Comparison of ENCODE assay signal across 17 mouse cellular contexts in the genomic region with DNA sequence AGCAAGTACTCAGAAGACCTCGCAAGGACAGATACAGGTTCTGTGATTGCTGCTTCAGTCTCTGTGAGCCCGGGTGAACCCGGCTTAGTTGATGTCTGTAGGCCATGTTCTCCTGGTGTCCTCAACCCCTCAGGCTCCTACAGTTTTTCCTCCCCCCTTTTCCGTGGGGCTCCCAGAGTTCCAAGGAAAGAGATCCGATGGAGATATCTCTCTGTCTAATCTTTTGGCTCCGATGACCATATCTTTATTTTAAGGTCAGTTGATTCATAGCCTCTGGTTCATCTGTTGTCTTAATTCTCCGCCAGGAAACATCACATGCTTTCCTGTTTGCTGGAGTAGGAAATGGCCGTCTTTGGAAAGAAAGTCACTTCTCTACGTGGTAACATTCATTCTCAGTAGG. TPM values are rescaled to one million over a fixed set of nuclear protein-coding genes. Genes with fewer than 3 reads are reported as not detected.
DNase-seq lines count a peak whose midpoint lies in the region; ATAC-seq and TF ChIP-seq lines count a peak whose summit lies in the region.
"Had no signal": no experiment of that assay in that cellular context is flagged by ENCODE, and none has a peak within 500 bp of the region (broad histone marks: within the 10 kb centered on the region; RNA-seq: fewer than 3 reads in every experiment).

No protein-coding gene starts in this region.

- peak overlapping the region; percentile 54 for H3K4me3 ChIP-seq in gastrocnemius, adult 2 months
- no peak overlapping the region for H3K4me3 ChIP-seq in kidney, embryonic 15.5 days (replicated peaks)
- no peak overlapping the region for H3K4me3 ChIP-seq in hindbrain, embryonic 11.5 days (ENCODE audit: low read depth, low read length)
- H3K4me3 ChIP-seq: liver, embryonic 12.5 days; midbrain, embryonic 12.5 days had no signal

- intact Hi-C loops in gastrocnemius, adult 2 months (cut with DNase I) = no loop called here

- no peak for TF ChIP-seq CTCF in gastrocnemius, adult 2 months (IDR thresholded peaks at IDR 0.05)

- H3K36me3 ChIP-seq in kidney, embryonic 15.5 days = no peaks in the 10 kb centered on the region
- no peaks in the 10 kb centered on the region for H3K36me3 ChIP-seq in hindbrain, embryonic 11.5 days (ENCODE audit: control insufficient read depth, insufficient read depth, low read length)
- H3K36me3 ChIP-seq: liver, embryonic 12.5 days; midbrain, embryonic 12.5 days had no signal

- H3K9ac ChIP-seq in kidney, embryonic 15.5 days = no peak overlapping the region
- no peak overlapping the region for H3K9ac ChIP-seq in hindbrain, embryonic 11.5 days (ENCODE audit: low read depth, low read length)
- H3K9ac ChIP-seq: liver, embryonic 12.5 days; midbrain, embryonic 12.5 days had no signal

- DNase-seq in gastrocnemius, adult 2 months = no peak
- no peak for DNase-seq in gastrocnemius, adult 18-20 months (ENCODE audit: low spot score)
- DNase-seq in kidney, adult 18-20 months = peak; percentile 43
- peak; percentile 39 to 71 for DNase-seq in kidney, postnatal 25 days
- peak; percentile 80 for DNase-seq in lung, postnatal 25 days (ENCODE audit: low spot score)
- DNase-seq in cerebellum, adult 18-20 months = no peak
- no peak for DNase-seq in hindbrain, embryonic 11.5 days (ENCODE audit: low spot score)
- DNase-seq: cerebellum, postnatal 25 days; gastrocnemius, postnatal 25 days; left cerebral cortex, postnatal 4 days; right cerebral cortex, postnatal 25 days had no signal

- ATAC-seq in kidney, embryonic 15.5 days (replicated peaks; ENCODE audit: low FRiP score) = no peak
- ATAC-seq in hindbrain, embryonic 11.5 days (ENCODE audit: low FRiP score) = no peak
- ATAC-seq: liver, embryonic 12.5 days had no signal

- H3K27ac ChIP-seq in gastrocnemius, adult 2 months = peak overlapping the region; percentile 93
- H3K27ac ChIP-seq in kidney, embryonic 15.5 days = no peak overlapping the region
- H3K27ac ChIP-seq in hindbrain, embryonic 11.5 days (ENCODE audit: low read depth, low read length) = no peak overlapping the region
- H3K27ac ChIP-seq: liver, embryonic 12.5 days; macrophage; midbrain, embryonic 12.5 days had no signal

- H3K4me1 ChIP-seq in kidney, embryonic 15.5 days = peaks cover 10% of the 10 kb centered on the region
- no peaks in the 10 kb centered on the region for H3K4me1 ChIP-seq in hindbrain, embryonic 11.5 days (replicated peaks; ENCODE audit: control insufficient read depth, insufficient read depth, low read length)

- peaks cover 55% of the 10 kb centered on the region for H3K27me3 ChIP-seq in kidney, embryonic 15.5 days
- peaks cover 29% of the 10 kb centered on the region for H3K27me3 ChIP-seq in hindbrain, embryonic 11.5 days (ENCODE audit: control insufficient read depth, insufficient read depth, low read length)

- WGBS in kidney, embryonic 15.5 days = 70% methylated on average over 9 of the region's 9 CpGs
- WGBS in hindbrain, embryonic 11.5 days = 83% methylated on average over 9 of the region's 9 CpGs

- no peak overlapping the region for H3K4me2 ChIP-seq in kidney, embryonic 15.5 days
- H3K4me2 ChIP-seq in hindbrain, embryonic 11.5 days (replicated peaks; ENCODE audit: low read depth, low read length) = no peak overlapping the region
- H3K4me2 ChIP-seq: liver, embryonic 12.5 days; midbrain, embryonic 12.5 days had no signal

- H3K9me3 ChIP-seq in kidney, embryonic 15.5 days (replicated peaks) = no peaks in the 10 kb centered on the region
- H3K9me3 ChIP-seq in hindbrain, embryonic 11.5 days (ENCODE audit: control insufficient read depth, low read length) = no peaks in the 10 kb centered on the region
- H3K9me3 ChIP-seq: liver, embryonic 12.5 days; midbrain, embryonic 12.5 days had no signal

RNA-seq across cellular contexts. Expression of a gene that starts 2.1 kb away (rescaled TPM):
- 10 to 100 TPM; 12.2 to 24.1 TPM for total RNA-seq in gastrocnemius, adult 2 months (2021)
- 10 to 100 TPM; 16.5 to 24.1 TPM for total RNA-seq in gastrocnemius, adult 18-20 months (2021)
- polyA plus RNA-seq in kidney, embryonic 15.5 days (2015; fragmentation: Nextera tagmentation; extraction: Ambion mirVana) = 7.4 and 9.8 TPM in 2 replicates
- polyA plus RNA-seq in hindbrain, embryonic 11.5 days (2014; fragmentation: Nextera tagmentation; extraction: Ambion mirVana) = 0.85 and 1.3 TPM in 2 replicates

RNA-seq across cellular contexts. Expression of a gene that starts 38.7 kb away (rescaled TPM):
- 100 to 1,000 TPM; 169 to 206 TPM for total RNA-seq in gastrocnemius, adult 2 months (2021)
- 100 to 1,000 TPM; 186 to 189 TPM for total RNA-seq in gastrocnemius, adult 18-20 months (2021)
- 6.0 and 7.1 TPM in 2 replicates for polyA plus RNA-seq in kidney, embryonic 15.5 days (2015; fragmentation: Nextera tagmentation; extraction: Ambion mirVana)
- 0.42 and 0.45 TPM in 2 replicates for polyA plus RNA-seq in hindbrain, embryonic 11.5 days (2014; fragmentation: Nextera tagmentation; extraction: Ambion mirVana)
- polyA plus RNA-seq: macrophage had no signal

RNA-seq across cellular contexts. Expression of a gene that starts 40.8 kb away (rescaled TPM):
- total RNA-seq in gastrocnemius, adult 2 months (2021) = 10 to 100 TPM; 11.4 to 15.1 TPM
- 10 to 100 TPM; 10.4 to 13.9 TPM for total RNA-seq in gastrocnemius, adult 18-20 months (2021)
- polyA plus RNA-seq in kidney, embryonic 15.5 days (2015; fragmentation: Nextera tagmentation; extraction: Ambion mirVana) = 34.9 and 40.0 TPM in 2 replicates
- 19.8 and 22.9 TPM in 2 replicates for polyA plus RNA-seq in hindbrain, embryonic 11.5 days (2014; fragmentation: Nextera tagmentation; extraction: Ambion mirVana)

RNA-seq across cellular contexts. Expression of a gene that starts 42.6 kb away (rescaled TPM):
- total RNA-seq in gastrocnemius, adult 2 months (2021) = under 1 TPM; 0.13 to 0.28 TPM
- under 1 TPM; 0.14 to 0.28 TPM for total RNA-seq in gastrocnemius, adult 18-20 months (2021)
- 18.6 and 20.7 TPM in 2 replicates for polyA plus RNA-seq in kidney, embryonic 15.5 days (2015; fragmentation: Nextera tagmentation; extraction: Ambion mirVana)
- polyA plus RNA-seq in hindbrain, embryonic 11.5 days (2014; fragmentation: Nextera tagmentation; extraction: Ambion mirVana) = 9.7 and 10.1 TPM in 2 replicates

RNA-seq across cellular contexts. Expression of a gene that starts 57.1 kb away (rescaled TPM):
- total RNA-seq in gastrocnemius, adult 2 months (2021) = not detected
- not detected for total RNA-seq in gastrocnemius, adult 18-20 months (2021)
- polyA plus RNA-seq in kidney, embryonic 15.5 days (2015; fragmentation: Nextera tagmentation; extraction: Ambion mirVana) = 0.18 and 0.39 TPM in 2 replicates
- polyA plus RNA-seq in hindbrain, embryonic 11.5 days (2014; fragmentation: Nextera tagmentation; extraction: Ambion mirVana) = 0.09 and 0.22 TPM in 2 replicates
- total RNA-seq: gastrocnemius, postnatal 25 days; layer of hippocampus, postnatal 25 days; left cerebral cortex, postnatal 4 days had no signal
- polyA plus RNA-seq: frontal cortex, adult 2 months; macrophage had no signal

Comparison
In these comparisons a context has a peak if more than half of its experiments do, and no peak if none do; other contexts are left out.
1. DNase-seq: peak in kidney, adult 18-20 months (single experiment), kidney, postnatal 25 days (2 of 2) and lung, postnatal 25 days (single experiment); none in gastrocnemius, adult 2 months (single experiment), gastrocnemius, adult 18-20 months (single experiment), cerebellum, adult 18-20 months (0 of 2) and hindbrain, embryonic 11.5 days (single experiment).